Mouse (Mus musculus): ENCODE data around the gene Olfr124. TPM values are rescaled to one million over a fixed set of nuclear protein-coding genes. Genes with fewer than 3 reads are reported as not detected.

The Olfr124 gene
- polyA plus RNA-seq (2012; rRNA removed; ENCODE audit: low replicate concordance), result not detected in 2 replicates

DNA sequence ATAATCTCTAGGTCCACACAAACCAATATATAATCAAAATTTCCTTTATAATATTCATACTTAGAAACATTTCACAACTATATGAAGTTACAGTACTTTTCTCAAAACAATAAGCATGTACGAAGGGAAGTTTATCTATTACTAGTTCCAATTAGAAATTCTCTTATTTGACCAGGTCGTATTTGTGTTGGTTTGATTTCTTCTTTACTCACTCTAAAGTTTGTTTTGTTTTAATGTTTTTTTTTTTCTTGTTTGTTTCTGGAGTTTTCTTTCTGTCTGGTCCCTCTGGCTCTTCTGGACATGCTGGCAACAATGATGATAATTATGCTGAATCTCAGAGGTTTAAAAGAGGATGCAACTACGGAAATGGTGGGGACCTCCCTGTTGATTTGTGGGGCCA lies at the start of gene Olfr124:
TSS of gene Olfr124 (plus strand) at position 301 of the 400 bp plus-strand sequence.

DNA sequence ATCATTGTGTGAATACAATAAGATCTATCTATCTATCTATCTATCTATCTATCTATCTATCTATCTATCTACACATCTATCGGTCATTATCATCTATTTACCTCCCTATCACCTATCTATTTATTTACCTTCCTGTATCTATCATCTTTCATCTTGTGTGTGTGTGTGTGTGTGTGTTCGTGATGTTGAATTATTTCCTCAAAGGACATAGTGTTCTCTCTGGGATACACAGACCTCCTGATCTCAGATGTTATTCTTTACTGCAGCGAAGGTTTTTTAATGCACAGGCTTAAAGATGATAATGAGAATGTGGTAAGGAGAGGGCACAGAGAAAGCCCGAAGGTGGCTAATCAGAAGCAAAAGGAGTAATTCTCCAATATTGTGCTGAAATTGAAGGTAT lies 31.4 kb upstream of the Olfr124 start, which contains the start of gene Olfr122:
TSS of gene Olfr122 (plus strand) at position 301 of the 400 bp plus-strand sequence.

DNA sequence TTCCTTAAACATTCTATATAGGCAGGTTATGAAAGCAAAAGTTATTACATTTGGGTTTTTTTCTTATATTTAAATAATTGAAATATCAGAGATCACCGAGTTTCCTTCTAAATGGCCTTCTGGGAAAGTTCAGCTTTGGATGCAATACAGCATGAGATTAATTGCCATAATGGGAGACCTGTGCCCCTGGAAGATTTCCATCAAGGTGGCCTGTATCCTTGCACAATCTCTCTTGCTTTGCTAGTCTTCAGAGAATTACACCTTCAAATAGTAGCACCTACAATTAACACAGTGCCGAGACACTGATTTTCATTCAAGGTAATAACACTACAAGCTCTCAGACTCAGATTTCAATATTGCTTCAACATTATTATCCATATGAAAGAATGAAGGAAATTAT lies 6.5 kb upstream of the Olfr124 start, which contains the start of gene Olfr123:
TSS of gene Olfr123 (plus strand) at position 301 of the 400 bp plus-strand sequence.

GRCm38 (mm10) chr17:37832649-37833048 lies 33.0 kb downstream of the Olfr124 start, which contains the start of gene Olfr125:
TSS of gene Olfr125 (plus strand) at chr17:37832949.

DNA sequence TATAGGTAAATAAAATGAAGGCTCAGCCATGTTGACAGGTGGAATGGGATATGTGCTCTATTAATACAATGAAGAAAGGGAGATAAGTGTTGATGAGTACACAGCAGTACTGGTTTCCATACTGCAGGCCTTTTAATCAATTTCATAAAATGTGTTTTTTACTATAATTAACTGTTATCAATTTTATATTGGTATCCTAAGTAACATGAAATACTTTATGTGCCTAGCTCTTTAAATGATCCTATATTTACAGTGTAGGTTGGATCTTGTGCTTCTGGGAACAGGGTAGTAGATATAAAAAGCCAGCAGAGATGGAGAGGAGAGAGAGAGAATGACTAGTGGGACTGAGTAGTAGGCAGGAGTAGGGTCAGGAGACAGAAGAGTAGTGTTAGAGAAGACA lies 47.5 kb downstream of the Olfr124 start, which contains the start of gene Olfr126:
TSS of gene Olfr126 (plus strand) at position 301 of the 400 bp plus-strand sequence.

Other genes with a start within 250 kb of the Olfr124 start
- not detected in 2 replicates for gene Olfr112, start 230.4 kb upstream of the Olfr124 start, polyA plus RNA-seq (2012; rRNA removed; ENCODE audit: low replicate concordance)
- gene Olfr113, start 222.2 kb upstream of the Olfr124 start, polyA plus RNA-seq (2012; rRNA removed; ENCODE audit: low replicate concordance), result not detected in 2 replicates
- not detected in 2 replicates for gene Olfr114, start 207.1 kb upstream of the Olfr124 start, polyA plus RNA-seq (2012; rRNA removed; ENCODE audit: low replicate concordance)
- gene Olfr115, start 172.8 kb upstream of the Olfr124 start, polyA plus RNA-seq (2012; rRNA removed; ENCODE audit: low replicate concordance), result not detected in 2 replicates
- gene Olfr116, start 172.7 kb upstream of the Olfr124 start, polyA plus RNA-seq (2012; rRNA removed; ENCODE audit: low replicate concordance), result not detected in 2 replicates
- gene Olfr117, start 136.1 kb upstream of the Olfr124 start, polyA plus RNA-seq (2012; rRNA removed; ENCODE audit: low replicate concordance), result not detected in 2 replicates
- gene Olfr118, start 132.9 kb upstream of the Olfr124 start, polyA plus RNA-seq (2012; rRNA removed; ENCODE audit: low replicate concordance), result not detected in 2 replicates
- not detected in 2 replicates for gene Olfr119, start 103.3 kb upstream of the Olfr124 start, polyA plus RNA-seq (2012; rRNA removed; ENCODE audit: low replicate concordance)
- not detected in 2 replicates for gene Olfr120, start 78.1 kb upstream of the Olfr124 start, polyA plus RNA-seq (2012; rRNA removed; ENCODE audit: low replicate concordance)
- gene Olfr121, start 51.0 kb upstream of the Olfr124 start, polyA plus RNA-seq (2012; rRNA removed; ENCODE audit: low replicate concordance), result not detected in 2 replicates
- not detected in 2 replicates for gene Olfr122, start 31.3 kb upstream of the Olfr124 start, polyA plus RNA-seq (2012; rRNA removed; ENCODE audit: low replicate concordance)
- not detected in 2 replicates for gene Olfr123, start 6.4 kb upstream of the Olfr124 start, polyA plus RNA-seq (2012; rRNA removed; ENCODE audit: low replicate concordance)
- not detected in 2 replicates for gene Olfr125, start 33.1 kb downstream of the Olfr124 start, polyA plus RNA-seq (2012; rRNA removed; ENCODE audit: low replicate concordance)
- gene Olfr126, start 47.6 kb downstream of the Olfr124 start, polyA plus RNA-seq (2012; rRNA removed; ENCODE audit: low replicate concordance), result not detected in 2 replicates
- not detected in 2 replicates for gene Olfr127, start 100.5 kb downstream of the Olfr124 start, polyA plus RNA-seq (2012; rRNA removed; ENCODE audit: low replicate concordance)
- gene Olfr128, start 120.7 kb downstream of the Olfr124 start, polyA plus RNA-seq (2012; rRNA removed; ENCODE audit: low replicate concordance), result not detected in 2 replicates
- not detected in 2 replicates for gene Olfr761, start 153.2 kb downstream of the Olfr124 start, polyA plus RNA-seq (2012; rRNA removed; ENCODE audit: low replicate concordance)